Mouse (Mus musculus) liver, embryonic 15.5 days (tissue): ENCODE data around the gene Epha1. TPM values are rescaled to one million over a fixed set of nuclear protein-coding genes. Genes with fewer than 3 reads are reported as not detected.

Experiments used
- ATAC-seq: fragments of 200-750 bp; cut with Nextera tagmentation; 2 replicates; pipeline ENCODE4 v1.8.0; 2017; ENCODE audit warnings: moderate number of reproducible peaks, mild to moderate bottlenecking, moderate library complexity; ENCODE audit not compliant: insufficient read depth
- H3K27ac ChIP-seq: fragments of 300-500 bp; sonication (generic); replicated peaks from 2 replicates; pipeline ENCODE4 v1.5.1; 2015; ENCODE audit warnings: mild to moderate bottlenecking, inconsistent platforms
- H3K27me3 ChIP-seq: fragments of 300-500 bp; sonication (generic); 2 replicates; pipeline ENCODE4 v1.6.1; 2015; ENCODE audit warnings: mild to moderate bottlenecking, inconsistent platforms
- H3K36me3 ChIP-seq: fragments of 300-500 bp; sonication (generic); replicated peaks from 2 replicates; pipeline ENCODE4 v1.6.1; 2015; ENCODE audit warnings: moderate library complexity, mild to moderate bottlenecking, inconsistent platforms
- H3K4me1 ChIP-seq: fragments of 300-500 bp; sonication (generic); replicated peaks from 2 replicates; pipeline ENCODE4 v1.6.1; 2015; ENCODE audit warnings: inconsistent platforms
- H3K4me2 ChIP-seq: fragments of 300-500 bp; sonication (generic); 2 replicates; pipeline ENCODE4 v1.6.1; 2015; ENCODE audit warnings: moderate library complexity, mild to moderate bottlenecking, inconsistent platforms
- H3K4me3 ChIP-seq: fragments of 300-500 bp; sonication (generic); replicated peaks from 2 replicates; pipeline ENCODE4 v1.5.1; 2015; ENCODE audit warnings: mild to moderate bottlenecking, inconsistent platforms
- H3K9ac ChIP-seq: fragments of 300-500 bp; sonication (generic); 2 replicates; pipeline ENCODE4 v1.6.1; 2015; ENCODE audit warnings: moderate library complexity, mild to moderate bottlenecking, inconsistent platforms
- H3K9me3 ChIP-seq: fragments of 300-500 bp; sonication (generic); replicated peaks from 2 replicates; pipeline ENCODE4 v1.6.1; 2016; ENCODE audit warnings: inconsistent platforms
- WGBS: fragments of 180-500 bp; shearing (Covaris S2); methylation state at CpG from one replicate; pipeline ENCODE4 v1.1.7; 2015; ENCODE audit warnings: mixed read lengths; ENCODE audit not compliant: insufficient replicate concordance; 5-methylcytosine and 5-hydroxymethylcytosine counted together
- polyA plus RNA-seq: library from polyadenylated mRNA; unstranded; fragments of >200 nt; fragmentation: Nextera tagmentation; extraction: Ambion mirVana; gene quantifications from 2 replicates; pipeline ENCODE4 v1.2.1, GENCODE M21; 2015

Gene Epha1
- polyA plus RNA-seq, 1 experiment from 2014 or later: 6.2 TPM

DNA sequence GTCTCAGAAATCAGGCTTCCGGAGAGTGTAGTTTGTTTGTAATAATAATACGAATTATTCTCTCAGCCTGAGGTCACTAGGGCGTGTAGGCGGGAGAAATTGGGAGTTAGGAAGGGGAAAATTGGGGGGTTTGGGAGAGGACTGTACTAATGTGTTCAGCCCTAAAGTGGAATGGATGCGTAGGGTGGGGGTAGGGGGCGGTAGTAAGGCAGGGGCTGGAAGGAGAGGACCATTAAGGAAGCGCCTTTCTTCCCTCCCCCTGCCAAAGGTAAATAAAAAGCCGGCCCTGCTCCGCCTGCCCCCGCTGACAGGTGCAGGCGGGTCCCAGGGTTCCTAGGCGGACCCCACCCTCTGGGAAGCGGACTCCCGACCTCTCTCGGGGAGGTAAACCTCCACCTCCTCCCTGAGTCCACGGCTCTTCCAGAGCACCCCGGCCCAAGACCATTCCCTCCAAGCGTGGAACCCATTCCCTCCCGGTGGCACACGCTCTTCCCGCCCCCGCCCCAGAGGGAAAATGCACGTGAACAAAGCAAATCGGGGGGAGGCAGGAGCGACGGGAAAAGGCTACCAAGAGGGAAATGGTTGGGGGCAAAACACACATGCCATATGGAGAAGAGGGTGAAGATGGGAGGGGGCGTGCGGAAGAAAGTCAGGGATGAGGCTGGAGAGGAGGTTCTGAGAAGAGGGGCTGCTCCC is 49.5 kb downstream of the Epha1 start:
- H3K27ac ChIP-seq: no peak overlapping the region
- H3K9ac ChIP-seq: no peak overlapping the region
- peaks cover 56% of the 10 kb centered on the region for H3K27me3 ChIP-seq
- H3K4me2 ChIP-seq: peak overlapping the region; percentile 62; the same call in 1 of the 2 replicates
- no peaks in the 10 kb centered on the region for H3K9me3 ChIP-seq
- no peak for ATAC-seq
- H3K4me1 ChIP-seq: peaks cover 13% of the 10 kb centered on the region
- no peaks in the 10 kb centered on the region for H3K36me3 ChIP-seq
- peak overlapping the region; percentile 40; the same call in 1 of the 2 replicates for H3K4me3 ChIP-seq
- WGBS: 4% methylated on average over 28 of the region's 28 CpGs

DNA sequence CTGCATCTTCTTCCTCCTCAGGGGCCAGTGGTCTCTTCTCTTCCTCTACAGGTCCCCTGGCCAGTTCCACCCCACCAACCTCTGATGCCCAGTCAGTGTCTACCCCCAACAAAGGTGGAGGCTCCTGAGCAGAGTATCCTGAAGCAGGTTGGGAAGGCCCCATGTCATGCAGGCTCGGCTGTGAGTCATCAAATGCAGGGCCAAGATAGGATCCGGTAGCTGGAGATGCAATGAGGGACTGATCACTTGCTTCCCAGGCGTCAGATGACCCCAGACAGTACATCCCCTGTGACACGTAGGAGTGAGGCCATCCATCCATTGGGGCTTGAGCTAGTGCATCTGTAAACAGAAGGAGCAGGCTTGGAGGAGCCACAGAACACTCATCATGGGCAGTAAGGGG is 54.8 kb downstream of the Epha1 start:
- WGBS: 54% methylated on average over 4 of the region's 4 CpGs
- Histone ChIP-seq H3K4me2 (no peak overlapping the region), H3K9ac (no peak overlapping the region), H3K9me3 (no peaks in the 10 kb centered on the region), H3K4me3 (no peak overlapping the region), H3K27me3 (peaks cover 35% of the 10 kb centered on the region), H3K36me3 (no peaks in the 10 kb centered on the region), H3K4me1 (no peaks in the 10 kb centered on the region), H3K27ac (no peak overlapping the region)
- ATAC-seq: no peak

DNA sequence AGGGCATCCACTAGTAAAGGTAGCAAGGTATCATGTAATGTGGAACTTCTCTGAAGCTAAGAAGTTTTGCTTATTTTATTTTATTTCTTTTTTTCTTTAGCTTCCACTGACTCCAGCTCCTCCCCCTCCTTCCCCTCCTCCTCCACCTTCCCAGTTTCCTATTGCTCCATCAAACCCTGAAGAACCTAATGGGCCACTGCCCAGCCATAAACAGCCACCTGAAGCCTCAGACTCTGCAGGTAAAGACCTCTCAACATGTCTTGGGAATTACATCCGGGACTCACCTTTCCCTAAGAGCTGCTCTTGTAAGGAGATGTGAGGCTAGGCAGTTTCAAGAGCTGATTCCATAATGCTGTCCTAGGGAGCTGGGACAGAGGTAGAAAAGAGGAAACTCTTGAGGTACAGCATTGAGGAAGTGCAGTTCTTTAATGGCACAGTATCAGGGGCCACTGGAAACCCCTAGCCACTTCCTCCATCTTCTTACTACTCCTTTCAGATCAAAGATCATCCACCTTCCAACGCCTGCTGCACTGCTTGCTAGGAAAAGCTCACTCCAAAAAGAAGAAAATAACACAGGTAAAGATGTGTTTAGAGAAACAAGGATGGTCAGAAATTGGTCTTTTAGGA is 62.5 kb downstream of the Epha1 start:
- H3K9ac ChIP-seq: no peak overlapping the region
- ATAC-seq: no peak
- WGBS: 34% methylated on average over 2 of the region's 2 CpGs
- H3K27me3 ChIP-seq: no peaks in the 10 kb centered on the region
- H3K4me1 ChIP-seq: no peaks in the 10 kb centered on the region
- H3K4me2 ChIP-seq: no peak overlapping the region
- no peaks in the 10 kb centered on the region for H3K9me3 ChIP-seq
- no peaks in the 10 kb centered on the region for H3K36me3 ChIP-seq
- no peak overlapping the region for H3K4me3 ChIP-seq
- H3K27ac ChIP-seq: no peak overlapping the region

DNA sequence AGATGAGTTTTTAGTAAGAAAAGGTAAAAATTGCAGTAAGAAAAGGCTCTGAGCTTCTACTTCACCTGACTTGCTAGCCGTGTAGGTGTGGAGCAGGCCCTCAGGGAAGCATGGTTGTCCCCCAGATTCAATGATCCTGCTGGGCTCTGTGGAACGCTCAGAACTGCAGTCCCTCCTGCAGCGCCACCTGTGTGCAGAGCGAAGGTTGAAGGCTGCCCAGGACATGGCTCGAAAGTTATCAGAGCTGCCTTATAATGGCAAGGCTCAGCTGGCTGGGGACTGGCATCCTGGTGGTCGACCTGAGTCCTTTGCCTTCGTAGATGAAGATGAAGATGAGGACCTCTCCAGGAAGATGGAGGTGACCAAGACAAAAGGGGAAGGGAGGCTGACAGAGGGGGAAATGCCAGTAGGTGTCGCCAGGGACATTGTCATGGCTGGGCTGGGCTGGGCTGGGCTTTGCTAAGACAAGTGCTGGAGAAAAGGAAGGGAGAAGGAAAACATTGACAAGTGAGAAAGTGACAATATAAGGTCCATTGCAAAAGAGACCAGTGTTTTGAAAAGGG is 63.2 kb downstream of the Epha1 start:
- ATAC-seq: no peak
- Histone ChIP-seq H3K27me3 (no peaks in the 10 kb centered on the region), H3K9me3 (no peaks in the 10 kb centered on the region), H3K4me1 (no peaks in the 10 kb centered on the region), H3K9ac (no peak overlapping the region), H3K4me2 (no peak overlapping the region), H3K36me3 (no peaks in the 10 kb centered on the region), H3K27ac (no peak overlapping the region), H3K4me3 (no peak overlapping the region)
- WGBS: 37% methylated on average over 8 of the region's 8 CpGs

Other genes starting within 250 kb of the Epha1 start
- not detected in 2 replicates for gene Tas2r139, start 232.3 kb downstream of the Epha1 start, polyA plus RNA-seq
- gene Tas2r144, start 157.9 kb downstream of the Epha1 start, polyA plus RNA-seq: not detected in 2 replicates
- 6.9 and 8.1 TPM in 2 replicates for gene Gstk1, start 127.3 kb downstream of the Epha1 start, polyA plus RNA-seq
- gene Tmem139, start 111.3 kb downstream of the Epha1 start, polyA plus RNA-seq: 0.07 TPM in 1 of 2 replicates, not detected in the other
- 24.6 and 25.0 TPM in 2 replicates for gene Casp2, start 108.3 kb downstream of the Epha1 start, polyA plus RNA-seq
- gene Clcn1, start 86.6 kb downstream of the Epha1 start, polyA plus RNA-seq: 0.05 and 0.07 TPM in 2 replicates
- not detected in 2 replicates for gene Fam131b, start 48.6 kb downstream of the Epha1 start, polyA plus RNA-seq
- gene Zyx, start 23.6 kb downstream of the Epha1 start, polyA plus RNA-seq: 39.7 and 41.9 TPM in 2 replicates
- not detected in 2 replicates for gene Tas2r143, start 27.0 kb upstream of the Epha1 start, polyA plus RNA-seq
- gene Tas2r135, start 32.2 kb upstream of the Epha1 start, polyA plus RNA-seq: not detected in 2 replicates
- gene Tas2r126, start 61.3 kb upstream of the Epha1 start, polyA plus RNA-seq: not detected in 2 replicates
- not detected in 2 replicates for gene Olfr458, start 91.9 kb upstream of the Epha1 start, polyA plus RNA-seq
- not detected in 2 replicates for gene Olfr457, start 103.1 kb upstream of the Epha1 start, polyA plus RNA-seq
- gene Olfr456, start 113.9 kb upstream of the Epha1 start, polyA plus RNA-seq: not detected in 2 replicates
- not detected in 2 replicates for gene Olfr455, start 174.3 kb upstream of the Epha1 start, polyA plus RNA-seq
- gene Tcaf3, start 224.4 kb upstream of the Epha1 start, polyA plus RNA-seq: not detected in 2 replicates